Mouse (Mus musculus) embryonic fibroblast, embryonic 13.5 days (primary cell): Measurements from ENCODE around the gene Ddx56.

Experiments
- CTCF ChIP-seq: IDR thresholded peaks from 2 replicates; pipeline ENCODE4 v1.5.1; 2011; ENCODE audit warnings: mild to moderate bottlenecking, control low read depth, low read length, moderate library complexity, borderline replicate concordance; ENCODE audit not compliant: insufficient read depth
- POLR2A ChIP-seq: IDR thresholded peaks from 2 replicates; pipeline ENCODE4 v1.6.1; 2011; ENCODE audit warnings: low read depth, mild to moderate bottlenecking, control low read depth, low read length, moderate library complexity

DNA sequence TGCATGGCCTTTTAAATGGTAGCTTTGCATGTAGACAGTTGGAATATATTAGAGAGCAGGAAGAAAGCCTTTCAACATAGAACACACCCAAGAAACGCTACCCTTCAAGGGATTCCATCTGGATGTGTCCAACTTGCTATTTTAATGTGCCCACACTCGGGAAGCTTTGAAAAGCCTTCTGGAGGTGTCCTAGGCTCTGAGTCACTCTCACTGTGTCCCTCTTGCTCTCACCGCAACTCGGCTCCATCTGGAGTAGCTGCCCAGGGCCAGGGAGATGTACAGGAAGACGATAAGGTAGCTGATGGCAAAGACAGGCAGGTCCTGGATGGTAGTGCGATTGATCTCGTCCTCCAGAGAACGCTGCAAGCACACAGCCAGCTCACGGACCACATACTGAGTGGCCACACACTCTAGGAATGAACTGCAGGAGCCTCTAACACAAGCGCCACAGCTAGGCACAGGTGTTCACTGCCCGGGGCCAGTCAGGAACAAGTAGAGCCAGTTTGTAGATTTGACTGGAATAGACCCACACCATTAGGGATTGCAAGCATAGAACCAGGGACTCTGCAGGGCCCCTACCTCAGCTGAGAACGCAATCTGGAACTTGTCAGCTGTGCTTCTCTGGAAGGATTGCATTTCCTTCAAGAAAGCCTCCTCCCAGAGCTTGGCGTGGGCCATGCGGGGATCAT lies 42.9 kb downstream of the Ddx56 start:
- no peak for TF ChIP-seq POLR2A
- TF ChIP-seq CTCF = no peak
